Mouse (Mus musculus): ENCODE data around the gene Dct.

Gene Dct

DNA sequence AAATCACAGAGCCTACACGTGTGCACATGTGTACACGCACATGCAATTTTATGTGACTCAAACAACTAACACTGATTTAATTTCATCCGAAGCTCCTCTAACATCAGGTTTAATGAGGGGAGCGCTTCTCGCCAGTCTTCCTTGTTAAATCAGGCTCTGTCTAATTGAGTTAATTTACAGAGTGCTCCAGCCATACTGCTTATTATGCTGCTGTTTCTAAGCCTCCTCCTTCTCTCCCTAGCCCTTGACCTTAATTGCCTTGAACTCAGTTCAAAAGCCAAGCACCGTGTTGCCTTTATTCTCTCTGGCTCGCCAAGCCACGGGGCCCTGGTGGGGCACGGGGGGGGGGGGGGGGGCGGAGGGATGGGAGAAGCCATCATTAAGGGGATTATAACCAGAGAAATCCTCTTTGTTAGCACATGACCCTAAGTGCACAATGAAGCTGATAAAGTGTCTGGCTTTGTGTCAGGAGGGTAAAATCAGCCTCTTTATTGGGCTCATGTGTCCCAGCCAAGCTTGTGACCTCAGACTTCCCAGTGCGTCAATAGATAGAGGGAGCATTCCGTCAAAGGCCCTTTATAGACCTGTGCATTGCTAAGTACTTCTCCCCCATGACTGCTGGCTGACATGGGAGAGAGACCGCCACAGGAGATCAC is at the start of gene Dct:
TSS of gene Dct (minus strand) at position 270 of the 656 bp plus-strand sequence.
- in situ Hi-C loops (cut with MboI; ENCODE audit: low sequenced_read_pairs), result no loop called here

DNA sequence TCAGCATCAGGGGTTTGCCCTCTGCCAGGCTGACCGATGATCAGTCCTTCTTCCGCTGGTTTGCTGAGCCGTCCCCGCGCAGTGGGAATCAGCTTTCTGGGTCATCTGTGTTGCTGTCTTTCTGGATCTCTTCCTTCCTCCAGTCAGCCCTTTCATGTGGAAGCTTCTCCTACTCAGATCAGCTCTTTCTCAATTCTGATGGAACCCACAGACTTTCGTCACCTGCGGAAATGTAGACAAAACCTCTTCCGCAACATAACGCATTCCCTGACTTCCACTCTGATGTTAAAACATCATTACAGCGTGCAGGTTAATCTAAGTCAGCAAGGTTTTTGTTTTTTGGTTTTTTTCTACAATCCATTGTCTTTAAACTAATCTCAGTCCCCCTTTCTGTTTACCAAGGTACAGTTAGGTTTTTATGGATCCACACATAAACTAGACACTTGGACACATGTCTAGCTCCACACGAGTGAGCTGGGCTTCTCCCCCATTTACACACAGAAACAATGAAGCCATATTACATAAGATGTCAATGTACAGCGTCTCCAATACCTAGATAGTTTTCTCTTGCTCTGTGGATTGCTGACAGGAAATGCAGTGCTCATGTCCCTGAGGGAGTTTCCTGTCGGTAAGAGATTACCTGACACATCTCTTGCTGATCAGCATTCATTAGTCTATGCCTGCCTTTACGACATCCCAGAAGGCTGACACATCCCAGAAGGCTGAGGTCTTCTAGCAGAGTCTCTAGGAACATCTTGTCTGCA is 49.4 kb upstream of the Dct start:
- in situ Hi-C loops (cut with MboI; ENCODE audit: low sequenced_read_pairs), result no loop called here

DNA sequence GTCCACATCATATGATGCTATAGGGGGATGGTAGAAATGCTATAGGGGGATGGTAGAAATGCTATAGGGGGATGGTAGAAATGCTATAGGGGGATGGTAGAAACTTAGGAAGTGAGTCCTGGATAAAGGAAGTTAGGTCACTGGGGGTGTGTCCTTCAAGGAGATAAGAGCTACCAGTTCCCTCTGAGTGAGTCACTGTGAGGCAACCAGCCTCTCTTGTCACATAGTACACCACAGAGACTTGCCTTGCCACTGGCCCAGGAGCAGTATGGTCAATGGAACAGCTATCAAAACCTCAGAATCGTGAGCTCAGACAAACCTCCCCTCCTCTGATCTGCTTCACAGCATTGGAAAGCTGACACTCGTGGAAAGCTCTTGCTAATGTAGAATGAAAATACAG is 46.2 kb upstream of the Dct start:
- in situ Hi-C loops (cut with MboI; ENCODE audit: low sequenced_read_pairs), result no loop called here

DNA sequence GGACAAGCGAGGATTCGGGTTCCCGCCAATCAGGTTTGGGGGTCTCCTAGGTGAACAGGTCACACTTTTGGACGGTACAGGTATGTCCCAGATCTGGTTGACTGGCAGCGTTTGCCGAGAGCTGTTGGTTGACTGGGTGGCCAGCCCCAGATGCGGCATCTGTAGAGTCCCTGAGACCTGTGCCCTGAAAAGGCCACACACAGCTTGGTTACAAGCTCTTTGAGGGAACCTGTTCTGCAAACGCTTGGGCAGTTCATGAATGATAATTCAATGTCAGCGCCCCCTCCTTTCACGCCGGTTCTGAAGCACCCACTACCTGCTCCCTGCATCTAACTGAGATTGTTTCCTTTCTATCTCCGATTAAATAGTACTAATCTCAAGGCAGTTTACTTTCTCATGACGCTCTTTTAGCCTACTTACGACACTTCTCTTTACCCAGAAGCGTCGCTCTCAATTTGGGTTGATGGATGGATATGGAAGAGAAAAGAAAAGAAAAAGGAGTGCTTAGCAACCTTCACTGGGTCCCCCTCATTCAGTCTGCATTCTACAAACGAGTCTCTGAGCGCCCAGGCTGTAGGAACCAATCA is 37.9 kb upstream of the Dct start:
- in situ Hi-C loops (cut with MboI; ENCODE audit: low sequenced_read_pairs), result no loop called here

DNA sequence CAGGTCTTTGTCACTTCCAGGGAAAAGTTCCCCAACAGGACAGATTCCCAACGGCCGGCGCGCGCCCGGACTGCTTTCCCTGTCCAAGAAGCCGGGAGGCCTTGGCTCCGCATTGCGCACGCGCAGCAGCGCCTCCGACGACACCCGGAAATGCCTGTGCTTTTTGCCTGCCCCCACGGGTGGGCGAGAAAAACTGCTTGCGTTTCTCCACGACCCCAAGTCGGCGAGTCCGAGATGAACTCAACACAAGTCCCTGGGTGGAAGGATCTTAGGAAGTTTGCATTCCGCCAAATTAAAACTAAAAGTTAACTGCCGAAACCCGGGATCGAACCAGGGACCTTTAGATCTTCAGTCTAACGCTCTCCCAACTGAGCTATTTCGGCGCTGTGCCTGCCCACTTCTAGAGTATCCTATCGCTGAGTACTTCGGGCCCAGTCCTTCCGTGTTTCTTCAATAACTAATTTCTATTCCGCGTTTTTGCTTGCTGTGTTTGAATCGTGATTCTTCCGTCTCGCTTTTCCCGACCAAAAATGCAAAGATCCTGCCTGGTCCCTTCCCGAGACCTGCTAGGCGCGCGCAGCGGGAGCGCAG is 37.3 kb upstream of the Dct start:
- in situ Hi-C loops (cut with MboI; ENCODE audit: low sequenced_read_pairs), result no loop called here

DNA sequence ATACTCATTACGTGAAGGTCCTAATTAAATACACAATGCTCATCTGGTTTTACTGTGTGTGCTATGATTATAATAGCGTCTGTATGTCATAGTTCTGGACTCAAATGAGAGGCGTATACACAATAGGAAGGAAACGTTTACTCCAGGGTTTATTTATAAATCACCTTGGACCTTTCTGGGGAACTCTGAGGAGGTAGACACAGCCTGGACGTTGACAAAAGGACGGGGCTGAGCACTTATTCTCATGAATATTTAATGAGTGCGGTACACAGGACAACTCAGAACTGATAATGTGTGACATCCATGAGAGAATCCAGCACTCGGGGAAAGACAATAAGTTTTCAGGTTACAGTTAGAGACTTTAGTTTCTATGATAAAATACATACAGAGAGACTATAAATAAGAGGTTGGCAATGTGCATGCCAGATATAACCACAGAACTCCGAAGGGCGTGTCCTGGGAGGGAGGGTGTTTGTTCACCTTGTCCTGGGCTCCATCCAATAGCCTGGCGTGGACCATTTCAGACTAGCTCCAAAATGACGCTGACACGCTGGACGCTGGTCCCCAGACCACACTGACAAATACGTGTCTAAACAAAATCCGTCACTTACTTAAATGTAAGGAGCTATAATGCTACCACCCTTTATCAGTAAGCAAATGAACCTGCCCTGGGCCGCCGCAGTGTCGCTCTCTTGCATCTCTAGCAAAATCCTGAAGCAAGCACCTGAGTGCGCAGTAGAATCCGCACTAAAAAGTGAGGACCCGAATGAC is 36.6 kb upstream of the Dct start:
- in situ Hi-C loops (cut with MboI; ENCODE audit: low sequenced_read_pairs), result no loop called here

DNA sequence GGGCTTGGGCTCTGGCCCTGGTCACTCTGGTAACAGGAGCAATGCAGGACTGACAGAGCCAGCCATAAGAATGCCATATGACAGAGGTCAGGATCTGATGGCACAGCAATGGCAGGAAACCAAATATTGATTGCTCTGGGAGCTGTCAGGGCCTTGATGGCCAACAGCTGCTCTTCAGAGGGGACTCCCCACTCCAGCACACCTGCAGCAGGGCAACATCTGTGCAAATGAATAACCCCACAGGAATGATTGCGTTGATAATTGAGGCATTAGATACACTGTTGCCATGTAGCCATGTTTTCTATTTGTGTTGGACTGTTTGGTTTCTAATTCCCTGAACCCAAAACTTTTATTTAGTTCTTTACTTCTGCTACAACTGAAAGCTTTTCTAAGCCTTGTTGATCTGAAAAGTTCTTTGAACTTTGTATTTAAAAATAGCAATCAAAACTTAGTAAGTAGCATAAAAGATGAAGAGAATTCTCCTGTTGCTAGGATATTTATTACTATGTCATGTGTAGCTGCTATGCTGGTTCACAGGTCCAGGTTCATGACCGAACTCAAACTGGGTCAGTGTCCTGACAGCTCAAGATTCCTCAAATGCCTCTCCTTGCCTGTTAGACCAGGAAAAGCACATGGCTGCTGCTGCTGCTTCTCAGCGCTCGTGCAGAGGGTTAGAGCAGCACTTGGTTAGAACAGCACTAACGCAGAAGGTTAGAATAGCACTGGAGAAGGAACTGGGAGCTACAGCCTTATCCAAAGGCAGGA is 34.4 kb upstream of the Dct start:
- in situ Hi-C loops (cut with MboI; ENCODE audit: low sequenced_read_pairs), result no loop called here

DNA sequence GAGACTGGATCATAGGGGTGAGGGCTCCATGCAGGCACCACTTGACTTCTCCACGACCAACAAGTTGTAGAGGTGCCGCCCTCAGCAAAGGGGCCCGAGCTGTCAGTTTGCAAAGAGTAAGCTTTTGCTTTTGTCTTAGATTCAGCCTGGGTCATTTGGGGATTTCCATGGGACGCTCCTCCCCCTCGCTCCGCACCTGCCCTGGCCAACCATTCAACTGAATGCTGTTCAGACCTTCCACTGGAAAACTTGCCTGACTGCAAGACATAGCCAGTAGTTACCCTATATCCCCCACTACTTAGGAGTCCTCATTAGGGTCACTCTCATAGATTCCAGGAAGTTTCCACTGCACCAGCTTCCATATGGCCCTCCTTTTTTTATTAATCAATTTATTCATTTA is 31.8 kb upstream of the Dct start:
- in situ Hi-C loops (cut with MboI; ENCODE audit: low sequenced_read_pairs), result no loop called here

DNA sequence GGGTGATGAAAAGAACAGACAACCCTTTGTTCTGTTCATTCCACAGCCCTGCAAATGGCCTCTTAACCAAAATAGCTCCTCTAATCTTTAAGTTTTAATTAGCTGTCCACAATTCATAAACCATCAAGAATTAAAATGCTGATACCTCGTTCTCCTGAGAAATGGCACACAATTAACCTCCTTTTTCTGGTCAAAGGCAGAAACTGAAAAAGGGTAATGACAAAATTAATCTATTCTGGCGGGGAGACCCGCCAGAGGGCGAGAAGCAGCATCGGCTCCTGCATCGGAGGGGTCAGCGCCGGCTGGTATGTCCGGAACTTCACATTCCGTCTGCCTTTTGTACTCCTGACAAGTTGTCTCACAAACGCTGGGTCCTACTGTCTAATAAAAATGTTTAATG is 28.6 kb upstream of the Dct start:
- in situ Hi-C loops (cut with MboI; ENCODE audit: low sequenced_read_pairs), result no loop called here

DNA sequence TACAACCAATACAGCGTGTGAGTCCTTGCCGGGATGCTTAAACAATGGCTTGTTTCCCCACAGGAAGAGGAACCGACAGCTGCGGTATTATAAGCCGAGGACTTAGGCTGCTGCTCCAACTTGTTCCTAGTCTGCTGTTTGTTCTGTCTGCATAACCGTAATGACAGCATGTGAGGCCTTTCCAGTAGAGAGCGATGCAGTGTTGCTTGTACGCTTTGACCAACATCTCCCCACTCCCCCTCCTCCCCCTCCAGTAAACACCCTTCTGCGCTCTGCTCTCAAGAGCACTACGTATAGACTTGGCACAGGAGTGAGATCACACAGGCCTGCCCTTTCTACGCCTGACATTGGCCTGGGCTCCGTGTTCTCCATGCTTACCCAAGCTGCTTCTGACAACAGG is 18.1 kb upstream of the Dct start:
- in situ Hi-C loops (cut with MboI; ENCODE audit: low sequenced_read_pairs), result no loop called here

DNA sequence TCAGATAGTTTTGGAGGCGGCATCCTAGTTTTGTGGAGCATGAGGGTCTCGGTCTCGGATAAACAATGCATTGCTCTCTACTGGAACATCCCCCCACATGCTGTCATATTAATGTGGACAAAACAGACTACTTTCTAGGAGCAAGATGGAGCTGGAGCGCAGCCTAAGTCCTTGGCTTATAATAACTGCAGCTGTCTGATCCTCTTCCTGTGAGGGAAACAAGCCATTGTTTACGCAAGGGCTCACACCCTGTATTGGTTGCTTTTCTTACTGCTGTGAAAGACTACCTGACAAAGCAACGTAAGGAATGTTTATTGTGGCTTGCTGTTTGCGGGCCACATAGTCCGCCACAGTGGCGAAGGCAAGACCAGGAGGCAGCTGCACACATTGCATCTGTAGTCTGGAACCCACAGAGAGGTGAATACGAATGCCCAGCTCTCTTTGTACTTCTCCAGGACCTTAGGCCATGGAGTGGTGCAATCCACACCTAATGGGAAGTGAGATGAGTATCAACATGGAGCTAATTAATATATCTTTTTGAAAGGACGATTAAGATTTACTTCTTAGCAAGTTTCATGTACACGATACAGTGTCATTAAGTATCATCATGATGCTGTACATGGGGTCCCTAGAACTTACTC is 17.5 kb upstream of the Dct start:
- in situ Hi-C loops (cut with MboI; ENCODE audit: low sequenced_read_pairs), result no loop called here

DNA sequence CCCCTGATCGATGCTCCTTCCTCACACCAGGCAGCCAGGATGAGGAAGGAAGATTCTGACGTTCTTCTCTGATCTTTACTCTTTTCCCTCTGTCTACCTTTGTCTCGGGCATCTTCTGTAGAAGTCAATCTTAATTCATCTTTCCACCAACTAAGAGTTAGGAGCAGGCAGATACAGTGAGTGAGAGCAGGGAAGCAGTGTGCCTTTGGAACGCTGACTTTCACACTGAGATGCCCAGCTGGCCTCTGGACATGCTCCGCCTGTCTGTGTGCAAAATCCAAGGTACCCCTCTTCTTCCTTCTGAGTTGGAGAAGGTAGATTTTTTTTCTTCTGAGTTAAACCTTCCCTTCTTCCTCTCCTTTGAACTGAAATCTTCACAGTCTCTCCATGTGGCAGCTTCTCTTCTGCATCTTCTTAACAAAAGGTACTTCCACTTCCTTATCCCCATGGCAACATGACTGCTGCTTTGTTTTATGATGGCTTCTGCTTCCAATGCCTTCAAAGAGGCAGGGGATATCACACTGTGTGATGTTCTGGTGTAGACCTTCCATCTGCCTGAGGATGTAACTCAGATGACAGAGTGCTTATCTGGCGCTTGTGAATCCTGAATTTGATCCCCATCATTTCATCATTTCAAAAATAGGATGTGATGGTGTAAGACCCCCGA is 9.9 kb upstream of the Dct start:
- in situ Hi-C loops (cut with MboI; ENCODE audit: low sequenced_read_pairs), result no loop called here

DNA sequence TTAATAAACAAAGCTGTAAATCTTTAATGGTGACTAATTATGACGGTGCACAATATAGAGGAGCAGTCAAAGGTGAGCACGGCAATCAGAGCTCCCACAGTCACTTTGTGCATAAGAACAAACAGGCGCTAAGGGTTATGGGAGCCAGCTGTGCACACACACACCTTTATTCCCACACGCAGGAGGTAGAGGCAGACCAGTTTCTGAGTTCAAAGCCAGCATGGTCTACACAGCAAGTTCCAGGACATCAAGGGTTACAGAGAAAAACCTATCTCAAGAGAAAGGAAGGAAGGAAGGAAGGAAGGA is 6.5 kb upstream of the Dct start:
- in situ Hi-C loops (cut with MboI; ENCODE audit: low sequenced_read_pairs), result no loop called here

DNA sequence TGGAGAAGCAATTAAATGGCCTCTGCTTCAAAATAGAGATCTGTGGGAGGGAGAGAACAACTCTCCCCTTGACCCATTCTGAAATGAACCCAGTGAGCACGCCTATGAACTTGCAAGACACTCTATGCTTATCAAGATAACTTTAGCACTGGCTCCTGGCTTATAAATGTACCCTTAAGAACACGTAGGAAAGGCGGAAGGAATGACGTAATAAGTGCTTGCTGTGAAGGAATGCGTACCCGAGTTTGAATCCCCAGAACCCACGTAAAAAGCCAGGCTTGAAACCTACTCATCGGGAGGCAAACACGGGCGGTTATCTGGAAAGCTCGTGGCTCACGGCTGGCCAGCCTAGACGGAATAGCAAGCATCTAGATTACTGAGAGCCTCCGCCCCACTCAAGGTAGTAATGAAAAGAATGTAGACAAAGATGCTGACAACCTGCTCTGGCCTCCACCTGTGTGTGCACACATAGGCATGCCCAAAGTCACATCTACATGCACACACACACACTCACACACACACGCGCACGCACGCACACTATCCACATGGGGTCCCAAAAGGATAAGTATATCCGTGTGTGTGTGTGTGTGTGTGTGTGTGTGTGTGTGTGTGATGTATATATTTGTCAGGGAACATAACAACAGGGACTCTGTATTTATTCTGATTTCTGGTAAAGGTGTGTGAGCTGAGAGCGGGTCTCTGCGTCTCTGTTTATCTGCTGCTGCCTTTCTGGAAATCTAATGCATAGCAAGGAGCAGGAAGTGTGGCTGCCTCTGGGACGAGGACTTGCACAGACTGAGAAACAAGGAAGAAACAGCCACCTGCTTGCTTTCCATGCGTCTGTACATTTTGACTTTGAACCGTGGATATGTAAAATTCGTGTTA is 5.9 kb upstream of the Dct start:
- in situ Hi-C loops (cut with MboI; ENCODE audit: low sequenced_read_pairs), result no loop called here

DNA sequence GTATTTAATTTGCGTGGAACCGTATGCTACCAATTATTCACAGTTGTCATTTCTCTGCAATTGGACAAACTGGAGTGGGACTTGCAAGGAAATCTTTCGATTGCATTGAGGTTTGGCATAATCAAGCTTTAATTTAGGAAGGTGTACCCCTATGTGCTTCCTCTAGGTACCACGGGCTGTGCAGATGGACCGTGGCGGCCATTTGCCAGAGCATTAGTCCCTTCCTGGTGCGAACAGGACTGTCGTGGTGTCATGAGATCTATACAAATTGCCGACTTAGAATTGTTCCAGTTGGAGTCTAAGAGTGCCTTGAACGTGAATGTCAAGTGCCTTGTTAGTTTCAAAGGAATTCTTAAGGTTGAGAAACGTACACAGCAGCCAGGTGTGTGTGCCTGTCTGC is 726 bp upstream of the Dct start:
- in situ Hi-C loops (cut with MboI; ENCODE audit: low sequenced_read_pairs), result no loop called here

DNA sequence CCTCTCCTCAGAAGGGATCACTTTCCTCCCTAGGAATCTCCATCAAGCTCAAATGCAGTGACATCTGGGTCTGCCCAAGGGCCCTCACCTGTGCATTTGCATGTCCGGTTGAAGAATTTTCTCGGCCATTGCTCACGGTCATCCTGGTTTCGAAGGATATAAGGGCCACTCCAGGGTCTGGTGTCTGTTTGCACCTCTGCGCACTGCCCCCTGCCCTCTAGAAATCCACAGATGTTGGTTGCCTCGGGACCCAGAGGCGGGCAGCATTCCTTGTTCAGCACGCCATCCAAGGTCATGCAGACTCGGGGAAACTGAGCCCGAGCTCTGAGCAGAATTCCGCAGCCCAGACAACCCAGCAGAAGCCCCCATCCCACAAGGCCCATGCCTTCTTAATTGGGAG is 648 bp downstream of the Dct start:
- in situ Hi-C loops (cut with MboI; ENCODE audit: low sequenced_read_pairs), result no loop called here

DNA sequence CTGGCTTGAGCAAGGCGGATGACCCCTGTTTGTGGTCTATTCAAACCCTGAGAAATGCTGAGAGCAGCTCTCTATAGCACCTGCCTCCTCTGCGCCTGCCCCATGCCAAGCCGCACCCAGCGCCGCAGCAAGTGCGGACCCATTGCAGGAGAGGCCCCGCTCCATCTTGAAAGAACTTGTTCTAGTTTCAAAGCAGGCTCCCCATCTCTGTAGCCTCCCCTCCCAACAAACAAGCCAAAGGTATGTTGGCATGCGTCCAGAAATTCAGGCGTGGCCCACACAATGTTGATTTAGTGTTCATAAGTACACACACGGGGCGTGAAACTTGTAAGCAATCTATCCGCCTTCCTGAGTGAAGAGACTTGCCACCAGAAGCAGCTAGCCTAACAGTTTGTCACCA is 1.1 kb downstream of the Dct start:
- in situ Hi-C loops (cut with MboI; ENCODE audit: low sequenced_read_pairs), result no loop called here

DNA sequence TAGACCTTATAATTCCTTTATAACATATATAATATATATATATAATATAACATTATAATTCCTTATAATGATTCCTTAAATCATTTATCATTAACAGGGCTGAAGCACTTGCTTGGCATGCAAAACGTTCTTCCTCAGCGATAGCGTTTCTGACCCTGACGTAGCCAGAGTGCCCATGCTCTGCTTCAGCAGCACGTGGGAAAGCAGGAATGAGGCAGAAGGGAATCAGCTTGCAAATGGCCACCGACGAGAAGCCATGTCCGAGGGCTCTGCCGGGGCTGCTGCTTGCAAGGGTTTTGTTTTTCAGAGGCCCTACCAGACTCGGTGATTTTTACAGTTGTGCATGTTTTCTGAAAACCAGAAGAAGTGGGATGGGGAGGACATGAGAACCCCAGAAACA is 1.6 kb downstream of the Dct start:
- in situ Hi-C loops (cut with MboI; ENCODE audit: low sequenced_read_pairs), result no loop called here
